Mouse (Mus musculus): ENCODE results near the gene Ccr2. TPM values are rescaled to one million over a fixed set of nuclear protein-coding genes. Genes with fewer than 3 reads are reported as not detected.
"Not testable (repeated sequence)": the region's sequence is repeated elsewhere in the genome, so short reads cannot be mapped to it uniquely, and the experiment has no call there.

Ccr2 gene
- polyA plus RNA-seq, 1 experiment from 2014 or later, result 7.4 TPM

DNA sequence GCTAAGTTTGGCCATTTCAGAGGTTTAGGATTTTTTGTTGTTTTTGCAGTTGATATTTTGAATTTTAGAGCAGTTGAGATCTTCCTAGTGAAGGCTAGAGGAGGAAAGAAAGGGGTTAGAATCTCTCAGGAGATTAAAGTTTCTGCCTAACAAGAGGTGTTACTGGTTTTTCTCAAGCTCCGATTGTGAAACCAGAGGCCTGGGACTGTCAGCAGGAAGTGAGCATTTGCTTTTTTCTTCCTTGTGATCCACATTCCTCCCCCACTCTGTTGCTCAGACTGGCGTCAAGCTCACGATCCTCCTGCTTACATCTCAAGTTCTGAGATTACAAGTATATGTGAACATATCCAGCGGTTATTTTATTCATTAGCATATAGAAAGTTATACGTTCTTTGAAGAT, 24.6 kb downstream of the Ccr2 start:
- WGBS, result 29% methylated on average over 5 of the region's 5 CpGs
- H3K4me2 ChIP-seq, result no peak overlapping the region

DNA sequence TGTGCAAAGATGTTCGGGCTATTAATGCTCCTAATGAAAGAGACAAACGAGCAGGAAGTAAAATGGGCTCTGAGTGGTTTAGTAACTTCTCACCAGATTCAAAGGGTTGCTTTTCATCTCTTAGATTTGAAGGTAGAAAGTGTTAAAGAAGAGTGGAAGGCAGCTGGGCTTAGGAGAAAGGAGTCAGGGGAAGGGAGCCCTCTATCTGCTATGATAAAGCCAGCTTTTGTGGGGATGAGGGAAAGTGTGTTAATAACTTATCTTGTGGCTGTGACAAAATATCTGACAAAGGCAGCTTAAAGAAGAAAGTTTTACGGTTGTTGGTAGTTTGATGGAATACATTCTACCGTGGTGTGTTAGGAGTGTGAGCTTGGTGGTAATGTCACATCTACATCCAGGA, 25.7 kb downstream of the Ccr2 start:
- Histone ChIP-seq H3K9me3 (no peaks in the 10 kb centered on the region), H3K36me3 (no peaks in the 10 kb centered on the region), H3K27ac (0 out of 2 replicates have a peak overlapping the region, but pooled peaks have one; percentile 44), H3K4me2 (no peak overlapping the region), H3K27me3 (replicated peaks) (no peaks in the 10 kb centered on the region), H3K9ac (no peak overlapping the region), H3K4me3 (replicated peaks) (no peak overlapping the region), H3K4me1 (no peaks in the 10 kb centered on the region)
- no peak for ATAC-seq (ENCODE audit: insufficient read depth, low FRiP score, low read depth)
- 27% methylated on average over 4 of the region's 4 CpGs for WGBS

More for the DNA sequence above, 24.6 kb downstream of the Ccr2 start:
- Histone ChIP-seq H3K4me3 (replicated peaks) (no peak overlapping the region), H3K27me3 (replicated peaks) (no peaks in the 10 kb centered on the region), H3K4me1 (no peaks in the 10 kb centered on the region), H3K36me3 (no peaks in the 10 kb centered on the region), H3K27ac (peak overlapping the region; percentile 55), H3K9ac (no peak overlapping the region), H3K9me3 (no peaks in the 10 kb centered on the region)
- ATAC-seq (ENCODE audit: insufficient read depth, low FRiP score, low read depth), result no peak

DNA sequence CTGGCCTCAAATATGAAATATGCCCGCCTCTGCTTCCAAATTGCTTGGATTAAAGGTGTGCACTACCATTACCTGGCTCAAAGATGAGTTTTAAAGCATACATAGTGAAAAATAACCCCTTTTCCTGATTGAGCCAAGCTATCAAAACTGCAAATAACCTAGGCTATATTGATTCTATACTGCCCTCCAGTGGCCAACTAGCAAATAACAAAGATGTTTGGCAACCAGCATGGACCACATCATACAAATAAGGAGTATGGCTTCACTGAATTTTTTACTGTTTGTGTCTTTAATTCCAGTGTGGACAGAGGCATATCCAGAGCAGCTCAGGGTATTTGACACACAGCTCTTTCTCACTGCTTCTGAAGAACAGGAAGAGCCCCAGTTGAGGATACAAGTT, 26.6 kb downstream of the Ccr2 start:
- H3K9me3 ChIP-seq, result no peaks in the 10 kb centered on the region
- no peaks in the 10 kb centered on the region for H3K4me1 ChIP-seq
- H3K36me3 ChIP-seq, result no peaks in the 10 kb centered on the region
- ATAC-seq (ENCODE audit: insufficient read depth, low FRiP score, low read depth), result no peak
- no peak overlapping the region for H3K9ac ChIP-seq
- no peaks in the 10 kb centered on the region for H3K27me3 ChIP-seq (replicated peaks)
- H3K27ac ChIP-seq, result no peak overlapping the region
- H3K4me3 ChIP-seq (replicated peaks), result no peak overlapping the region
- no peak overlapping the region for H3K4me2 ChIP-seq
- 0% methylated on average over 1 of the region's 1 CpGs for WGBS

DNA sequence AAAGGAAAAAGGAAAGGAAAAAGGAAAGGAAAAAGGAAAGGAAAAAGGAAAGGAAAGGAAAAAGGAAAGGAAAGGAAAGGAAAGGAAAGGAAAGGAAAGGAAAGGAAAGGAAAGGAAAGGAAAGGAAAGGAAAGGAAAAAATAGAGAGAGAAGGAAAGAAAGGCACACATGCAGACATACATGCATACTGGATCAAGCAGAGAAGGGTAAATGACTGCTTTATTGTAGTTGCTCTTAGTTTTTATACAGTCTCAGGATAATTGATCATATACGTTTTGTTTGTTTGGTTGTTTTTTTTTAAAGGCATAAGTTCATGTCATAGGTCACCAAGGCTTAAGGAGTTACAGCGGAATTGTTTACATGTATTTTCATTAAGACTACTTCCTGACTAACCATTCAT, 31.1 kb downstream of the Ccr2 start:
- not testable (repeated sequence) for H3K36me3 ChIP-seq; H3K4me2 ChIP-seq; H3K9me3 ChIP-seq; H3K27ac ChIP-seq; H3K4me3 ChIP-seq (replicated peaks); H3K4me1 ChIP-seq; H3K9ac ChIP-seq; H3K27me3 ChIP-seq (replicated peaks); ATAC-seq (ENCODE audit: insufficient read depth, low FRiP score, low read depth)
- 65% methylated on average over 2 of the region's 2 CpGs for WGBS

DNA sequence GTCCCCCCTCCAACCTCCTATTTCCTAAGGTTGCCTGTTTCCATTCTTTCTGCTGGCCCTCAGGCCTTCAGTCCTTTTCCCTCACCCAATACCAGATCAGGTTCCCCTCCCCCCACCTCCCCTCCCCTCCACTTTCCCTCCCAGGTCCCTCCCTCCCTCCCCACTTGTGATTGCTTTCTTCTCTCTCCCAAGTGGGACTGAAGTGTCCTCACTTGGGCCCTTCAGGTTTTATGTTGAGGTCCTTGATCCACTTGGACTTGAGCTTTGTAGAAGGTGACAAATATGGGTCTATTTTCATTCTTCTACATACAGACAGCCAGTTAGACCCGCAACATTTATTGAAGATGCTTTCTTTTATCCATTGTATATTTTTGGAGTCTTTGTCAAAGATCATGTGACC, 33.2 kb downstream of the Ccr2 start:
- ATAC-seq (ENCODE audit: insufficient read depth, low FRiP score, low read depth); H3K9ac ChIP-seq; H3K27me3 ChIP-seq (replicated peaks); H3K36me3 ChIP-seq; H3K27ac ChIP-seq; H3K4me1 ChIP-seq; H3K9me3 ChIP-seq; H3K4me3 ChIP-seq (replicated peaks); H3K4me2 ChIP-seq: not testable (repeated sequence)
- 93% methylated on average over 1 of the region's 1 CpGs for WGBS

DNA sequence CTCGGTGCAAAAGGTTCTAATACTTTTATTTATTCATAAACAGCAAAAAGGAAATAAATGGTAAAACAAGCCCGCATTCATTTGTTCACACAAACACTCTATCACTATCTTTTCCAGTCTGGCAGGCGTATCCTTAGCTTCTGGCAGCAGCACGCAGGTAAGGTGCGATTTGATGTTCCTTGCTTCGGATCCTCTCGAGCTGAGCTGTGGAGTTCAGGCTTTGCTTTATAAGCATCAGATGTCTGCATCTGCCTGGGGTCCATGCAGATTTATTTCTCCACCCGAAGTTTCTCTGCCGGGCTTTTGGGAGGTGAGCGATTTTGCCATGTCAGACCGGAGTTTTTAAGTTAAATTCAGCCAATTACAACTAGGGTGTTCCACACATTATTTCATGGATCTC, 35.9 kb downstream of the Ccr2 start:
- no peak for ATAC-seq (ENCODE audit: insufficient read depth, low FRiP score, low read depth)
- Histone ChIP-seq H3K36me3 (no peaks in the 10 kb centered on the region), H3K4me2 (no peak overlapping the region), H3K27ac (no peak overlapping the region), H3K4me3 (replicated peaks) (no peak overlapping the region), H3K27me3 (replicated peaks) (no peaks in the 10 kb centered on the region), H3K9ac (no peak overlapping the region), H3K9me3 (no peaks in the 10 kb centered on the region), H3K4me1 (no peaks in the 10 kb centered on the region)
- 54% methylated on average over 11 of the region's 11 CpGs for WGBS

DNA sequence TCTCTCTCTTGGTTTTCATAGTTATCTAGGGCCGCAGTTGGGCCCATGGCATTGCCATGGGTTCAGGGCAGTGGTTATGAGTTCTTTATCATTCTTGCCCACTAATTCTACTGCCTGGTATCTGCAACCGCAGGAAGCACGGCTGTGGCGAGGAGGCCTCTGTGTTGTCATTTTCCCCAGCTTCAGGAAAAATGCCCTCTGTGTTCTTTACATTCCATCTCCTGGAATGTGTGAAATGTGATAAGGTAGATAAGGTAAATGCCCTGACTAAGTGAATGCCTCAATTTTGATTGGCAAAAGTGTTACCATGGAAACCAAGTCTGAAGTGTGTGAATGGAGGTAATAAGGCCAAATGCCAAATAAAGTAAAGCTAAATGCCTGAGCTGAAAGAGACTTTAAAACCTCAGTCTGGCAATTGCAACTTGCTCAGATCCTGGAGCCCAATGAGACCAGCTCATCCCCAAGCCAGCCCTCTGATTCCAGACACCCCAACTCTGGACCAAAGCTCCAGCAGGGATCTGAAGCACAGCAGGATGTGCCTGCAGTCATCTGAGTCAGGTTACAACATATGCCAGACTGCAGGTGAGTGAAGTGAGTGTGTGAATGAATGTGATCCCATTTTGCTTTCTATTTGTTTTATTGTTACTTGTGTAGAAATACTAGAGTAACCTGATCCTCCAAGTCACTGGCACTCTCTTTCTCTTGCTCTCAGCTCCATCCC, 36.5 kb downstream of the Ccr2 start:
- Histone ChIP-seq H3K27ac (no peak overlapping the region), H3K4me3 (replicated peaks) (no peak overlapping the region), H3K4me2 (no peak overlapping the region), H3K36me3 (no peaks in the 10 kb centered on the region), H3K9ac (no peak overlapping the region), H3K9me3 (no peaks in the 10 kb centered on the region), H3K27me3 (replicated peaks) (no peaks in the 10 kb centered on the region), H3K4me1 (no peaks in the 10 kb centered on the region)
- 30% methylated on average over 4 of the region's 4 CpGs for WGBS
- ATAC-seq (ENCODE audit: insufficient read depth, low FRiP score, low read depth), result peak; percentile 91

DNA sequence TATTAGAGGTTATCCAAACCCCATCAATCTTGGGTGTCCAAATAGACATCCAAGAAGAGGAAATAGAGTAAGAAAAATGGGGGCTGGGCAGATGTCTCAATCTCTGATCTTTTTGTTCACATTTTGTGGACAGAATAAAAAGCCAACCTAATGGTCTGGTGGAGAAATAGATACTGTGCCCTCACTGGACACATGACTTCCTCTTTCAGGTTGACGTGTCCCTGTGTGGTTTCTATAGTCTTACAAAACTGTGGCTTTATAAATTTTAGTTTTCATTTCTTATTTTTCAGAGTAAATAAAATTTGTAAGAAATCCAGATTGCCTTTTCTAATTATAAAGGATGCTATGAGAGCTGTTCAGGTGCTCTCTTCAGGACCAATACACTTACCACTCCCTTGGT, 41.9 kb downstream of the Ccr2 start:
- Histone ChIP-seq H3K36me3 (no peaks in the 10 kb centered on the region), H3K9me3 (no peaks in the 10 kb centered on the region), H3K4me2 (no peak overlapping the region), H3K4me3 (replicated peaks) (no peak overlapping the region), H3K9ac (no peak overlapping the region), H3K27ac (no peak overlapping the region), H3K27me3 (replicated peaks) (no peaks in the 10 kb centered on the region), H3K4me1 (no peaks in the 10 kb centered on the region)
- WGBS, result 67% methylated on average over 1 of the region's 1 CpGs
- ATAC-seq (ENCODE audit: insufficient read depth, low FRiP score, low read depth), result no peak

DNA sequence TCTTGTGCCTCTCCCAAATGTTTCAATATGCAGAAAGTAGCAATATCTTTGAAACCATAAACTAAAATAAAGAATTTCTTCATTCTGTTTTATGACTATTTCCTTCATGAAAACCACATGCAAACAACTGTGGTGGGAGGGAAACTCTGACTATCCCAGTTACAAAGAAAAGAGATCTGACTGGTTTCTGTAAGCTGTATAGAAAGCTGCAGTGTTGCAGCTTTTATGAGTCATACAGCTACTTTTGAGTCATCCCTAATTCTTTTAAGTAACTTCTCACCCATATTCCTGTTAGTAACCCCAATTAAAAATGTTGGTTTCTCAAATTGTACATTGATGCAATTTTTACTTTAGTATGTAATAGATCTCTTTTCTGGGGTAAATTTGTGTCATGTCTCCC, 44.6 kb downstream of the Ccr2 start:
- H3K4me1 ChIP-seq, result no peaks in the 10 kb centered on the region
- no peaks in the 10 kb centered on the region for H3K36me3 ChIP-seq
- no peak overlapping the region for H3K4me2 ChIP-seq
- no peak overlapping the region for H3K4me3 ChIP-seq (replicated peaks)
- no peaks in the 10 kb centered on the region for H3K9me3 ChIP-seq
- no peak overlapping the region for H3K9ac ChIP-seq
- H3K27me3 ChIP-seq (replicated peaks), result no peaks in the 10 kb centered on the region
- H3K27ac ChIP-seq, result no peak overlapping the region
- ATAC-seq (ENCODE audit: insufficient read depth, low FRiP score, low read depth), result no peak

Other genes with a start within 250 kb of the Ccr2 start
- gene Xcr1, start 239.9 kb upstream of the Ccr2 start, polyA plus RNA-seq (2015; fragmentation: Nextera tagmentation; extraction: Ambion mirVana), result not detected in 2 replicates
- gene Ccr1, start 133.3 kb upstream of the Ccr2 start, polyA plus RNA-seq (2015; fragmentation: Nextera tagmentation; extraction: Ambion mirVana), result 4.1 and 4.8 TPM in 2 replicates
- not detected in 2 replicates for gene Ccr1l1, start 123.5 kb upstream of the Ccr2 start, polyA plus RNA-seq (2015; fragmentation: Nextera tagmentation; extraction: Ambion mirVana)
- gene Ccr3, start 80.0 kb upstream of the Ccr2 start, polyA plus RNA-seq (2015; fragmentation: Nextera tagmentation; extraction: Ambion mirVana), result 0.13 and 0.18 TPM in 2 replicates
- 1.9 and 2.6 TPM in 2 replicates for gene Ccr5, start 19.6 kb downstream of the Ccr2 start, polyA plus RNA-seq (2015; fragmentation: Nextera tagmentation; extraction: Ambion mirVana)
- 12.5 and 13.3 TPM in 2 replicates for gene 2010315B03Rik, start 210.7 kb downstream of the Ccr2 start, polyA plus RNA-seq (2015; fragmentation: Nextera tagmentation; extraction: Ambion mirVana)

All from stomach, embryonic 15.5 days (tissue).